Mouse (Mus musculus): ENCODE measurements around the gene Ndufs5. TPM values are rescaled to one million over a fixed set of nuclear protein-coding genes. Genes with fewer than 3 reads are reported as not detected.

The Ndufs5 gene
- polyA plus RNA-seq (2015; fragmentation: Illumina TruSeq; extraction: RNeasy Lipid Tissue Mini Kit (QIAGEN cat#74804); ENCODE audit: insufficient read depth, low read depth, low replicate concordance), result 56.7 TPM

DNA sequence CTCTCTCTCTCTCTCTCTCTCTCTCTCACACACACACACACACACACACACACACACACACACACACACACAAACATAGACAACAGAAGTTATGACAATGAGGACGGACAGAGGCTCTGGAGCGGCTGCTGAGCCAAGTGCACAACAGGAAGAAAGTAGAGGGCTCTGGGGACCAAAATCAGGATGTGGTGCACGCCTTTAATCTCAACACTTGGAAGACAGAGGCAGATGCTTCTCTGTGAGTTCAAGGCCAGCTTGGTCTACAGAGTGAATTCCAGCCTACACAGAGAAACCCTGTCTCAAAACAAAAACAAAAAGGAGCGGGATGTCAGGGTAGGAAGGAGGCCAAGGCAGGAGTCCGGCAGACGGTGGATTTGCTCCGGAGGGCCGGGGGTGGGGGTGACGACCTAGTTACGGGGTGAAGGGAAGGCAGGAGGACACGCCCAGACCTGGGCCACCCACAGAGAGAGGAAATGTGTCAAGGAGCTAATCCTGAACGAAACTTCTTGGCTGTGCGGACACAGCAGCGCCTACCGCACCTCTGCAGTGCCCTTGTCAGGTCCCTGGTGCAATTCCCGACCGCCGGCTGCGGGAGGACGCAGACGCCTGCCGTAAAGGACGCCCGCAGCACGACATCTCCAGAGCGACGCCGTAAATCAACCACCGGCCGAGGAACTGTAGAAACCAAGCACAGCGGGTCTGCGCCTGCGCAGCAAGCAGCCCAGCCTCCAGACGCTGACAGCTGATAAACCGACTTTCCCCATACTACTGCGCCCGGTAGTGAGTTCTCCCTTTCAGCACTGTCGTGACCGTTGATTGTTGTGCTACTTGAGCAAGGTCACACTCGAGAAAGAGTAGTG lies at the start of gene Ndufs5:
Ndufs5 (minus strand) TSS at position 629 of the 860 bp plus-strand sequence.

DNA sequence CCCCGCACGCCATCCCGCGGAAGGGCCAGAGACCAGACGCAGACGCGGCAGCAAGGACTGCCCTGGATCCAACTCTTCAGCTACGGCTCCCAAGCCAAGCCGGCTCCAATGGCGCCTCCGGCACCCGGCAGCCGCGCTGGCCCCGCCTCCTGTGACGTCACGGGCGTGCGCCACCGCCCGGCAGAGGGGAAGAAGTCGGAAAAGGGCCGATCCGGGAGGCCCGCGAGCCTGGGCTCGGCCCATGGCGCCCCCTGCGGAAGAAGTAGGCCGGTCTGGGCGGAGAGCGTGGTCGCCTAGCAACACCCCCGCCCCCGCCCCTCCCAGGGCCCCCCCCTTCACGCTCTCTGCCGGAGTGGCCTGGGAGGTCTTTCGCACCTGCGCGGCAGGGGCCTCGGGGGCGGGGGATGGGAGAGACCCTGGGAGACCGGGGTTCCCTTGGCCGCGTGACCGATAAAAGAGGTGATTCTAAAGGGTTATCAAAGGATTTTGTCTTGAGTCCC lies 32.2 kb upstream of the Ndufs5 start, which contains the start of gene Akirin1:
Akirin1 (minus strand) TSS at position 194 of the 500 bp plus-strand sequence.

DNA sequence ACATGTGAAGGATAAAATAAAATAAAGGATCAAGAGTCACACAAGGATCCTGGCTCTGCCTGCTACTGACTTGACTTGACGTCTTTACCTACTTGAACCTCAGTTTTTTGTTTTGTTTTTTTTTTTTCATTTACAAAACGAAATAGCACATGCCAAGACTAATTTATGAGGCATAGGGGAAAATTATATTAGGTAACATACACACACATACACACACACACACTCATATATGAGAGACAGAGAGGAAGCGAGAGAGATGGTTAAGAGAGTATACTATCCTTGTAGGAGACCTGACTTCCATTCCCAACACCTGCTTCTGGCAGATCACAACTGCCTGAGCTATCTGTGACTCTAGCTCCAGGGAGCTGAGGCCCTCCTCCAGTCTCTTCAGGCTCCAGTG lies 33.7 kb downstream of the Ndufs5 start, which contains the start of gene Macf1:
Macf1 (minus strand) TSS at position 101 of the 400 bp plus-strand sequence.

Other genes starting within 250 kb of the Ndufs5 start
- gene Macf1, start 33.8 kb downstream of the Ndufs5 start, polyA plus RNA-seq (2015; fragmentation: Illumina TruSeq; extraction: RNeasy Lipid Tissue Mini Kit (QIAGEN cat#74804); ENCODE audit: insufficient read depth, low read depth, low replicate concordance), result 47.3 TPM
- 8.7 TPM for gene Akirin1, start 32.1 kb upstream of the Ndufs5 start, polyA plus RNA-seq (2015; fragmentation: Illumina TruSeq; extraction: RNeasy Lipid Tissue Mini Kit (QIAGEN cat#74804); ENCODE audit: insufficient read depth, low read depth, low replicate concordance)
- 1.8 TPM for gene Rhbdl2, start 69.7 kb upstream of the Ndufs5 start, polyA plus RNA-seq (2015; fragmentation: Illumina TruSeq; extraction: RNeasy Lipid Tissue Mini Kit (QIAGEN cat#74804); ENCODE audit: insufficient read depth, low read depth, low replicate concordance)
- not detected for gene 4933427I04Rik, start 141.5 kb upstream of the Ndufs5 start, polyA plus RNA-seq (2015; fragmentation: Illumina TruSeq; extraction: RNeasy Lipid Tissue Mini Kit (QIAGEN cat#74804); ENCODE audit: insufficient read depth, low read depth, low replicate concordance)
- 7.3 TPM for gene Mycbp, start 186.6 kb upstream of the Ndufs5 start, polyA plus RNA-seq (2015; fragmentation: Illumina TruSeq; extraction: RNeasy Lipid Tissue Mini Kit (QIAGEN cat#74804); ENCODE audit: insufficient read depth, low read depth, low replicate concordance)
- 11.0 TPM for gene Rragc, start 199.2 kb upstream of the Ndufs5 start, polyA plus RNA-seq (2015; fragmentation: Illumina TruSeq; extraction: RNeasy Lipid Tissue Mini Kit (QIAGEN cat#74804); ENCODE audit: insufficient read depth, low read depth, low replicate concordance)
- gene 4930535I16Rik, start 199.8 kb upstream of the Ndufs5 start, polyA plus RNA-seq (2015; fragmentation: Illumina TruSeq; extraction: RNeasy Lipid Tissue Mini Kit (QIAGEN cat#74804); ENCODE audit: insufficient read depth, low read depth, low replicate concordance), result not detected

Data from pancreas, adult 10 weeks (tissue).